Mouse (Mus musculus) G1E (cell line): Measurements from ENCODE around the gene Cald1. TPM values are rescaled to one million over a fixed set of nuclear protein-coding genes. Genes with fewer than 3 reads are reported as not detected.

ENCODE experiments used
- ATAC-seq: 2 replicates; pipeline ENCODE4 v1.8.0; 2016; ENCODE audit warnings: mild to moderate bottlenecking; ENCODE audit not compliant: insufficient number of reproducible peaks, poor library complexity, low FRiP score, severe bottlenecking; ENCODE audit errors: extremely low read depth
- DNase-seq: peaks from one replicate; pipeline ENCODE4 v3.0.0; 2012; ENCODE audit warnings: low spot score
- H3K27me3 ChIP-seq: 2 replicates; pipeline ENCODE4 v1.6.1; 2012; ENCODE audit warnings: mild to moderate bottlenecking, low read length, inconsistent platforms; ENCODE audit not compliant: insufficient read depth
- H3K36me3 ChIP-seq: replicated peaks from 2 replicates; pipeline ENCODE3; 2012; ENCODE audit warnings: mild to moderate bottlenecking, inconsistent platforms
- H3K4me1 ChIP-seq: 2 replicates; pipeline ENCODE4 v1.6.1; 2012; ENCODE audit warnings: low read depth, low read length, inconsistent platforms, mixed read lengths; ENCODE audit not compliant: insufficient read depth
- H3K4me3 ChIP-seq: 2 replicates; pipeline ENCODE4 v1.5.1; 2012; ENCODE audit warnings: low read depth, mild to moderate bottlenecking, inconsistent platforms, low read length, moderate library complexity, mixed read lengths
- H3K9me3 ChIP-seq: replicated peaks from 2 replicates; pipeline ENCODE4 v1.6.1; 2012; ENCODE audit warnings: inconsistent platforms
- CTCF ChIP-seq: IDR thresholded peaks from 2 replicates; pipeline ENCODE4 v1.5.1; 2012; ENCODE audit warnings: low read depth, low read length, inconsistent platforms, mixed read lengths
- GATA1 ChIP-seq: IDR thresholded peaks from 2 replicates; pipeline ENCODE4 v1.6.1; 2012; ENCODE audit warnings: borderline replicate concordance, low read length, inconsistent platforms, mixed read lengths
- GATA2 ChIP-seq: IDR thresholded peaks from 2 replicates; pipeline ENCODE4 v1.6.1; 2012; ENCODE audit warnings: low read depth, low read length, inconsistent platforms, borderline replicate concordance
- POLR2AphosphoS5 ChIP-seq: IDR thresholded peaks from 2 replicates; pipeline ENCODE4 v1.6.1; 2012; ENCODE audit warnings: low read depth, low read length, inconsistent platforms; ENCODE audit not compliant: insufficient replicate concordance
- TAL1 ChIP-seq: conservative IDR thresholded peaks from 2 replicates; pipeline ENCODE4 v1.6.1; 2012; ENCODE audit warnings: low read depth, low read length, inconsistent platforms, mixed read lengths
- polyA plus RNA-seq: library from polyadenylated mRNA; stranded (reverse); fragments of >175 nt; gene quantifications from 2 replicates; pipeline ENCODE4 v1.2.3, GENCODE M21; 2012
- total RNA-seq, 2 experiments: library from RNA; stranded (forward) in 1 of 2; stranded (reverse) in 1 of 2; fragments of 200-1000 nt in 1 of 2; fragments of >200 nt in 1 of 2; fragmentation: Nextera tagmentation in 1 of 2; gene quantifications; 2 replicates each; pipeline ENCODE4 v1.2.3; 2014 to 2017

The Cald1 gene
- total and polyA plus RNA-seq, 3 experiments = 1.9 TPM; not detected in 2

GRCm38 (mm10) chr6:34674416-34674815 is 76.1 kb downstream of the Cald1 start:
- Histone ChIP-seq H3K36me3 (no peaks in the 10 kb centered on the region), H3K4me1 (no peaks in the 10 kb centered on the region), H3K27me3 (no peaks in the 10 kb centered on the region), H3K9me3 (no peaks in the 10 kb centered on the region), H3K4me3 (no peak overlapping the region)
- no peak for ATAC-seq
- DNase-seq = no peak
- TF ChIP-seq TAL1 = no peak
- TF ChIP-seq GATA1 = no peak
- TF ChIP-seq CTCF = no peak
- TF ChIP-seq GATA2 = no peak
- no peak for TF ChIP-seq POLR2AphosphoS5

- DNase-seq (no peak), ATAC-seq (no peak)
- Histone ChIP-seq H3K9me3 (no peaks in the 10 kb centered on the region), H3K36me3 (no peaks in the 10 kb centered on the region), H3K4me1 (no peaks in the 10 kb centered on the region), H3K27me3 (no peaks in the 10 kb centered on the region), H3K4me3 (no peak overlapping the region)
- TF ChIP-seq POLR2AphosphoS5 (no peak), GATA1 (no peak), TAL1 (no peak), CTCF (no peak), GATA2 (no peak)
Measured at GRCm38 (mm10) chr6:34674897-34675296, 76.6 kb downstream of the Cald1 start.

GRCm38 (mm10) chr6:34682126-34682525 is 83.8 kb downstream of the Cald1 start:
- H3K9me3 ChIP-seq = no peaks in the 10 kb centered on the region
- TF ChIP-seq GATA2 (no peak), POLR2AphosphoS5 (no peak), GATA1 (no peak), CTCF (no peak), TAL1 (no peak)
- no peak for ATAC-seq
- H3K27me3 ChIP-seq = peaks cover 4% of the 10 kb centered on the region
- H3K4me3 ChIP-seq = no peak overlapping the region
- H3K36me3 ChIP-seq = no peaks in the 10 kb centered on the region
- no peaks in the 10 kb centered on the region for H3K4me1 ChIP-seq
- DNase-seq = no peak

GRCm38 (mm10) chr6:34684886-34685285 is 86.6 kb downstream of the Cald1 start:
- TF ChIP-seq GATA2 (no peak), CTCF (no peak), TAL1 (no peak), GATA1 (no peak), POLR2AphosphoS5 (no peak)
- DNase-seq = no peak
- Histone ChIP-seq H3K27me3 (peaks cover 4% of the 10 kb centered on the region), H3K4me3 (no peak overlapping the region), H3K9me3 (no peaks in the 10 kb centered on the region), H3K4me1 (no peaks in the 10 kb centered on the region), H3K36me3 (no peaks in the 10 kb centered on the region)
- ATAC-seq = no peak

GRCm38 (mm10) chr6:34688971-34689370 is 90.7 kb downstream of the Cald1 start:
- ATAC-seq (no peak), DNase-seq (no peak)
- no peaks in the 10 kb centered on the region for H3K36me3 ChIP-seq
- H3K4me1 ChIP-seq = no peaks in the 10 kb centered on the region
- no peaks in the 10 kb centered on the region for H3K9me3 ChIP-seq
- TF ChIP-seq CTCF (no peak), GATA2 (no peak), GATA1 (no peak), POLR2AphosphoS5 (no peak), TAL1 (no peak)
- H3K27me3 ChIP-seq = peaks cover 11% of the 10 kb centered on the region
- H3K4me3 ChIP-seq = no peak overlapping the region

GRCm38 (mm10) chr6:34691416-34691815 is 93.1 kb downstream of the Cald1 start:
- H3K36me3 ChIP-seq = no peaks in the 10 kb centered on the region
- no peaks in the 10 kb centered on the region for H3K4me1 ChIP-seq
- H3K27me3 ChIP-seq = peaks cover 11% of the 10 kb centered on the region
- no peaks in the 10 kb centered on the region for H3K9me3 ChIP-seq
- DNase-seq = no peak
- TF ChIP-seq GATA2 = no peak
- TF ChIP-seq TAL1 = no peak
- no peak for TF ChIP-seq CTCF
- H3K4me3 ChIP-seq = no peak overlapping the region
- ATAC-seq = no peak

GRCm38 (mm10) chr6:34694096-34694495 is 95.8 kb downstream of the Cald1 start:
- peaks cover 9% of the 10 kb centered on the region for H3K27me3 ChIP-seq
- no peaks in the 10 kb centered on the region for H3K4me1 ChIP-seq
- TF ChIP-seq GATA1 (no peak), TAL1 (no peak), GATA2 (no peak), POLR2AphosphoS5 (no peak), CTCF (no peak)
- ATAC-seq (no peak), DNase-seq (no peak)
- no peak overlapping the region for H3K4me3 ChIP-seq
- H3K36me3 ChIP-seq = no peaks in the 10 kb centered on the region
- H3K9me3 ChIP-seq = no peaks in the 10 kb centered on the region
